Mouse (Mus musculus) brown adipose tissue, adult 24 weeks (tissue): ENCODE measurements around the gene Lefty1. TPM values are rescaled to one million over a fixed set of nuclear protein-coding genes. Genes with fewer than 3 reads are reported as not detected.
A peak's percentile ranks its signal among the peaks of the same experiment; 100 is the strongest.
"Not testable (repeated sequence)": the region's sequence is repeated elsewhere in the genome, so short reads cannot be mapped to it uniquely, and the experiment has no call there.

Experiments
- H3K27ac ChIP-seq: fragments of 200-500 bp; replicated peaks from 2 replicates; pipeline ENCODE4 v1.5.1; 2012; ENCODE audit warnings: low read depth, mild to moderate bottlenecking, low read length
- H3K4me1 ChIP-seq: fragments of 200-500 bp; 2 replicates; pipeline ENCODE4 v1.6.1; 2012; ENCODE audit warnings: low read length, mixed read lengths; ENCODE audit not compliant: control insufficient read depth, insufficient read depth, insufficient read length
- H3K4me3 ChIP-seq: fragments of 200-500 bp; 2 replicates; pipeline ENCODE4 v1.5.1; 2012; ENCODE audit warnings: low read depth, mild to moderate bottlenecking, low read length, moderate library complexity; ENCODE audit not compliant: insufficient read depth
- polyA plus RNA-seq: library from polyadenylated mRNA; stranded (reverse); fragments of >200 nt; gene quantifications from 2 replicates; pipeline ENCODE4 v1.2.4, GENCODE M21; 2012; ENCODE audit not compliant: missing spikeins, insufficient read depth, insufficient read length

Gene Lefty1
- polyA plus RNA-seq, 1 experiment, result not detected

- Histone ChIP-seq H3K4me3 (no peak overlapping the region), H3K4me1 (no peaks in the 10 kb centered on the region), H3K27ac (no peak overlapping the region)
Measured at GRCm38 (mm10) chr1:180911138-180911537, 23.7 kb upstream of the Lefty1 start.

DNA sequence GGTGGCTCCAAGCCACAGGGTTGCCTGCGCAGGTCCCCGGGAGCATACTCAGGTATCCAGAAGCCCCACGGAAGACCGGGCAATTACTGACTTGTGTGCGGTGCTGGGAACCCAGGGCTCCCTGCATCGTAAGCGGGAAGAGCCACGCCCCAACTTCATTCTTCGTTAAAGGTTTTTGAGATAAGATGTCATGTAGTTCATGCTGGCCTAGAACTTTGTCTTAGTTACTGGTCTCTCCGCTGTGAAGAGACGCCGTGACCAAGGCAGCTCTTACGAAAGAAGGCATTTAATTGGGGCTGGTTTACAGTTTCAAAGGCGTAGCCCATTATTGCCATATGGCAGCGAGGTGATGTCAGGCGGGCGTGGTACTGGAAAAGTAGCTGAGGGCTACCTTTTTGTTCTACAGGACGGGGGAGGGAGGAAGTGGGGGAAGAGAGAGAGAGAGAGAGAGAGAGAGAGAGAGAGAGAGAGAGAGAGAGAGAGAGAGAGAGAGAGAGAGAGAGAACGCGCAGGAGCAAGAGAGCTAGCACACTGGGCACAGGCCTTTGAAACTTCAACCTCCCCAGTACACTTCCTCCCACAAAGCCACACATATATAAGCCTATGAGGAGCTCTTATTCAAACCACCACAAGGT lies 23.1 kb upstream of the Lefty1 start:
- no peak overlapping the region for H3K4me3 ChIP-seq

DNA sequence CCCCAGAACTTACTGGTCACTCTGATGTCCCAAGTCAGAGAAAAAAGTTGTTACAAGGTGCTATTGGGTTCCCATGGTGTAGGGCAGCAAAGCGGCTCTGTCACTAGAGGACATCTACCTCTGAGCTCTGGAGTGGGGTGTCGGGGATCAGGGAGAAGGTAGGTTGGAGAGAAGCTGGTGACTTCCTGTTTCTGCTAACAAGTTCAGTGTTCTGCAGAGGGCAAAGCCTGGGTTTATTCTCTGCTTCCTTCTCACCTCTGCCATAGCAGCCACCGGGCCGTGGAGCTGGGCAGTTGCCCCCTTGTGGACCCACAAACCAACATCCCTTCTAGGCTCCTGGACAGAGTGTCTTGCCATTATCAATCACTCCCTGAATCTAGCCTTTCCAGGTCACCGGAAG lies 22.0 kb upstream of the Lefty1 start:
- Histone ChIP-seq H3K4me1 (no peaks in the 10 kb centered on the region), H3K27ac (no peak overlapping the region), H3K4me3 (no peak overlapping the region)

More for the DNA sequence above, 23.1 kb upstream of the Lefty1 start:
- Histone ChIP-seq H3K4me1 (no peaks in the 10 kb centered on the region), H3K27ac (no peak overlapping the region)

- no peaks in the 10 kb centered on the region for H3K4me1 ChIP-seq
- H3K27ac ChIP-seq, result no peak overlapping the region
- no peak overlapping the region for H3K4me3 ChIP-seq
Measured at GRCm38 (mm10) chr1:180913797-180914196, 21.0 kb upstream of the Lefty1 start.

GRCm38 (mm10) chr1:180916425-180916824 lies 18.4 kb upstream of the Lefty1 start:
- H3K4me1 ChIP-seq, result no peaks in the 10 kb centered on the region
- H3K27ac ChIP-seq, result no peak overlapping the region

DNA sequence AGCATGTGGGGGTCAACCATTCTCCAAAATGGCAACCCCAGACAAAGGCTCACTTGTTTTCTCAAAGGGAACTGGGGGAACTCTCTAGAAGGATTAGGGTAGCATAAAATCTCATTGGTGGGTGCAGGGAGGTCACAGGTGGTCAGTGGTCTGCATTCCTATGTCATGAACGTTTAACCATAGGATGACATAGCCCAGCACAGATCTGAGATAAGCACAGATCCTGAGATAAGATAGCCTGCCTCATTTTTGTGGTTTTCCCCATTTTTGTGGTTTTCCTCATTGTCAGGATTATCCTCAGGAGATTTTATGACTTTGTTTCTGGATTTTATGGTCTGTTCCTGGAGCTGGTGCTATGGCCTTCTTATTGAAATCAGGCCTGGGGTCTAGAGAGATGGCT lies 17.8 kb upstream of the Lefty1 start:
- no peaks in the 10 kb centered on the region for H3K4me1 ChIP-seq
- H3K4me3 ChIP-seq, result no peak overlapping the region
- H3K27ac ChIP-seq, result no peak overlapping the region

More at GRCm38 (mm10) chr1:180916425-180916824, 18.4 kb upstream of the Lefty1 start:
- H3K4me3 ChIP-seq, result no peak overlapping the region

DNA sequence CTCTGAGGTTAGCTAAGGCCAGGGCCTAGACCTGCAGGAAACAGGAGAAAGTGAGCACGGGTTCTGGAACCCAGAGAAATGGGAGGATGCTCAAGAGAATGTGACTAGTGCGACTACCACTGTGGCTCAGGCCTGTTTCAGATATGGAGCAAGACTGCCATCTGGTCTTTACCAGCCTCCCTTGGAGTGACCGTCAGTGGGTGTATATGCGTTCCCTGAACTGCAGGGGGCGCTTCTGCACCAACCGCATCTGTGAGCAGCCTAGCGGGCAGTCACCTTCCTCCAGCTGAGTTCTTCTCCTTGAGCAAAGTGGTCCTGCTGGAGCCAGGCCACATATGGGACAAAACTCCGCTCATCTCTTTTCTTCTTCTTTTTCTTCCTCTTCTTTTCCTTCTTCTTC lies 15.1 kb upstream of the Lefty1 start:
- Histone ChIP-seq H3K4me1 (no peaks in the 10 kb centered on the region), H3K4me3 (no peak overlapping the region), H3K27ac (no peak overlapping the region)

GRCm38 (mm10) chr1:180922273-180923048 lies 12.4 kb upstream of the Lefty1 start:
- H3K4me3 ChIP-seq, result no peak overlapping the region
- no peaks in the 10 kb centered on the region for H3K4me1 ChIP-seq
- H3K27ac ChIP-seq, result no peak overlapping the region

GRCm38 (mm10) chr1:180924737-180925136 lies 10.1 kb upstream of the Lefty1 start:
- H3K4me3 ChIP-seq, result no peak overlapping the region
- no peaks in the 10 kb centered on the region for H3K4me1 ChIP-seq
- no peak overlapping the region for H3K27ac ChIP-seq

DNA sequence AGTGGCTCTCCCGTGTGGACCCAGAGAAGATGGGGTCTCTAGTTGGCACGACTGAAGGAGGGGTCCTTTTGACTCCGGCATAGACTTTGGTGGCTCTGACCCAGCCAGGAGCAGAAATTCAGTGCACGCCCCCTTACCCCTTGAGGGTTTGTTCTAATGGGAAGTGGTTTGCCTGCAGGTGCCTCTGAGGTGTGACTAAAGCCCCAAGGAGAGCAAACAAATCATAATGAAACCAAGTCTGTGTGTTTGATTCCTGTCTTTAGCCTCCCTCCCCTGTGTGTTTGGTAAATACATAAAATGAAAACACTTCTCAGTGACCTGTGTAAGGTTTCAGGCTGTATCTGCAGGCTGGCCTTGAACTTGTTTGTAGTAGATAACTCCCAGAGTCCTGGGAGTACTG lies 8.5 kb upstream of the Lefty1 start:
- no peak overlapping the region for H3K4me3 ChIP-seq
- H3K4me1 ChIP-seq, result no peaks in the 10 kb centered on the region
- H3K27ac ChIP-seq, result no peak overlapping the region

DNA sequence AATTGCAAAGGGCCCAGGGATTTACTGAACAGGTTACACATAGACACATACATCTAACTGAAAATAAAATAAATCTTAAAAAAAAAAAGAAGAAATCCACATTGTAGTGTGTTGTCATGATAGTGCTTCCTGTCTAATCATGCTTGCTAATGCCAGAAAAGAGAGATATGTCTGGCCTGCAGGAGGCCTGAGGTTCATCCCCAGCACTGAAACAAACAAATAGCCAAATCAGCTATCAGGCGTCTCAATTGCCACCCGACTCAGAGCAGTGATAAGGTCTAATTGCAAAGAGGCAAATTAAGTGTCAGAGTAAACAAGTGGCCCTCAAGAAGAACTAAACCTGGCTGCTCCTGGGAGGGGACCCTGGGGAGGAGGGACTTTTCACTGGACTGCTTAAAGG lies 5.2 kb upstream of the Lefty1 start:
- no peak overlapping the region for H3K27ac ChIP-seq
- H3K4me3 ChIP-seq, result no peak overlapping the region
- no peaks in the 10 kb centered on the region for H3K4me1 ChIP-seq

DNA sequence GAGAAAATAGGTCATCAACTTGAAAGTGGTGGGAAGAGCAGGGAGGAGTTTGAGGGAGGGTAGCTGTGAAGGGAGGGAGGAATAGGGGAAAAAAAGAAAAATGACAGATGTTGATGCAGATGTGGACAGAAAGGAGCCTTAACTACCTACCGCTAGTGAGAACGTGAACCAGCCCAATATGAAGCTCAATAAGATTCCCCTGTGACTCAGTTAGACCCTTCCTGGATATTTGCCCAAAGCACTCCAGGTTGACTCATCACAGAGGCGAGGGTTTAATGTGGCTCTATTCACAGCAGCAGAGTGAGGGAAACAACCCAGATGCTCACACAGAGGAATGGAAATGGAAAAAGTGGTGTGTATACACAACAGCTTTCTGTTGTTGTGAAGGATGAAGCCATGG lies 3.7 kb upstream of the Lefty1 start:
- no peak overlapping the region for H3K4me3 ChIP-seq
- H3K4me1 ChIP-seq, result no peaks in the 10 kb centered on the region
- no peak overlapping the region for H3K27ac ChIP-seq

- Histone ChIP-seq H3K27ac (no peak overlapping the region), H3K4me1 (peaks cover 3% of the 10 kb centered on the region; the same call in 1 of the 2 replicates), H3K4me3 (no peak overlapping the region)
Measured at GRCm38 (mm10) chr1:180933659-180934058, 1.2 kb upstream of the Lefty1 start.

DNA sequence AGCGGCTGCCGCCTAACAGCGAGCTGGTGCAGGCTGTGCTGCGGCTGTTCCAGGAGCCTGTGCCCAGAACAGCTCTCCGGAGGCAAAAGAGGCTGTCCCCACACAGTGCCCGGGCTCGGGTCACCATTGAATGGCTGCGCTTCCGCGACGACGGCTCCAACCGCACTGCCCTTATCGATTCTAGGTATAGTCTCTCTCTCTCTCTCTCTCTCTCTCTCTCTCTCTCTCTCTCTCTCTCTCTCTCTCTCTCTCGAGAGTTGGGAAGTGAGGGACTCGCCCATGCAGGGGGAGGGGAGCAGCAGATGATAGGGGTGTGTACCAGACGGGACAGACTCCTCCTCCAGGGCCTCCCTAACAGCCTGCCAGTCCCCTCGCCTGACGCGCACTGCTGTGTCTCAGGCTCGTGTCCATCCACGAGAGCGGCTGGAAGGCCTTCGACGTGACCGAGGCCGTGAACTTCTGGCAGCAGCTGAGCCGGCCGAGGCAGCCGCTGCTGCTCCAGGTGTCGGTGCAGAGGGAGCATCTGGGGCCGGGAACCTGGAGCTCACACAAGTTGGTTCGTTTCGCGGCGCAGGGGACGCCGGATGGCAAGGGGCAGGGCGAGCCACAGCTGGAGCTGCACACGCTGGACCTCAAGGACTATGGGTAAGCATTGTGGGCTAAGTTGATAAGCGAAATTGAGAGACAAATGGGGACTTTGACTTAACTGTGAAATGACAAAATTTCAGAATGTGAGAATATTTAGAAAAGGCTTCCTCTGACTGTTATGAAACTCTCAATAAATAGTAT lies 2.0 kb downstream of the Lefty1 start:
- not testable (repeated sequence) for H3K4me1 ChIP-seq, H3K27ac ChIP-seq
- H3K4me3 ChIP-seq, result peak overlapping the region; percentile 53

DNA sequence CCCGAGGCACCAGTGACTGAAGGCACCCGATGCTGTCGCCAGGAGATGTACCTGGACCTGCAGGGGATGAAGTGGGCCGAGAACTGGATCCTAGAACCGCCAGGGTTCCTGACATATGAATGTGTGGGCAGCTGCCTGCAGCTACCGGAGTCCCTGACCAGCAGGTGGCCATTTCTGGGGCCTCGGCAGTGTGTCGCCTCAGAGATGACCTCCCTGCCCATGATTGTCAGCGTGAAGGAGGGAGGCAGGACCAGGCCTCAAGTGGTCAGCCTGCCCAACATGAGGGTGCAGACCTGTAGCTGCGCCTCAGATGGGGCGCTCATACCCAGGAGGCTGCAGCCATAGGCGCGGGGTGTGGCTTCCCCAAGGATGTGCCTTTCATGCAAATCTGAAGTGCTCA lies 2.8 kb downstream of the Lefty1 start:
- not testable (repeated sequence) for H3K4me1 ChIP-seq, H3K4me3 ChIP-seq, H3K27ac ChIP-seq
